Mouse (Mus musculus) 3134 (cell line): Measurements from ENCODE around the gene Fhad1.

Experiments
- DNase-seq: peaks from one replicate; pipeline ENCODE4 v3.0.0-alpha.2; 2011; ENCODE audit warnings: low spot score; ENCODE audit not compliant: insufficient read length; ENCODE audit errors: extremely low read depth

The Fhad1 gene

DNA sequence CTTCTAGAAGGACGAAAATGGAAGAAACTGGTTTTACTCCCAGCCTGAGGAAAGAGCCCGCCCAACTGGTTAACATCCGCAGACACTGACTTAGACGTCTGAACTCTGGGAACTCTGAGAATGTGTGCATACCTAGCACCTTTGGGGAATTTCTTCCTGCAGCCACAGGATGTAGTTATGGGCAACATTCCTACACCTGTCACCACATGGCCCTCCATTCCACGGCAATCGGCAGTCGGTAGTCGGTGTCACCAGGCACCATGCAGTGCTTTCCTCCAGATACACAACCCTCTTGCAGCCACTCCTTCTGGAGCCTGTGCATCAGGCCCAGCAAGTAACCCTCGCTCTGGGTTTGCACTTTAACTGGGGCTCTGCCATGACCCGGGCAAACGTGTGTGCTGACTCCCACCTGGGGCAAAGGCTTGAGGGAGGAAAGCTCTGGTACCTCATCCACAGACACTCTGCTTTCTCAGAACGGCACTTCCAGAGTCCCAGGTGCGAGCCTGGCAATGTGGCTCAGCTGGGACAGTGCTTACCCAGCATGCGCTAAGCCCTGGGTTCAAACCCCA, 30.8 kb upstream of the Fhad1 start:
- DNase-seq, result no peak

DNA sequence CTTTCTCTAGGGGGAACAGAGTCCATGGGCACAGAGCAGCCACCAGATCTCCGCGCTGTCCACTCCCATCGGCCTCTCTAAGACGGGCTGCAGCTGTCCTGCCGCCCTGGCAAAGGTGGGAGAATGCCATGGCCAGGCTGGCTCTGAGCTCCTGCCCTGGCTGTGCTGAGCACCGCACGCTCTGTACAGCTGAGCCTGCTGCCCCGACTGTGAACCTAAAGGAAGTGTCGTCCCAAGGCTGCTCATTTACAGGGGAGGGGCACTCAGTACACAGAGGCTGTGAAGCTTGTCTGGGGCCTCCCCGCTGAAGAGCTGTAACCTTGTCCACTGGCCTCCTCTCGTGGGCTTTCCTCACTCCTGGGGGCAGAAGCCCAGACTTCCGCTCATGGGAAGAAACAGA, 29.6 kb upstream of the Fhad1 start:
- no peak for DNase-seq

- no peak for DNase-seq
Measured at GRCm38 (mm10) chr4:142039662-142040353, 24.9 kb upstream of the Fhad1 start.

DNA sequence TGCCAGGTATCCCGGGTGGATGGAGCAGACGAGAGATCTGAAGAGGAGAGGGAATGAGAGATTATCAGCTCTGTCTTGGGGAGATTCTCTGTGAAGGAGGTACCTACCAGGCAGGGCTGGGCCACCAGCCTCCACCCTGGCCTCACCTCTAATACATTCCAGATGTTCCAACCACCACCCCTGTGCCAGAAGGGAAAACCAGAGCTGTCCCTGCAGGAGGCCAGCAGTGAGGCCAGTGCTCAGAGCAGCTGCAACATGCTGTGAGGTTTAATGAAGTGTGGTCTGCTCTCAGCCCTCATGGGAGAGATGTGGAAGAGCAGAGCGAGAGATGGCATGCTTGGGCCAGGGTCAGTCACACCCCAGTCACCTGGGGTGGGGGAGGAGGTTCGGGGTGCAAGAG, 23.0 kb upstream of the Fhad1 start:
- no peak for DNase-seq

DNA sequence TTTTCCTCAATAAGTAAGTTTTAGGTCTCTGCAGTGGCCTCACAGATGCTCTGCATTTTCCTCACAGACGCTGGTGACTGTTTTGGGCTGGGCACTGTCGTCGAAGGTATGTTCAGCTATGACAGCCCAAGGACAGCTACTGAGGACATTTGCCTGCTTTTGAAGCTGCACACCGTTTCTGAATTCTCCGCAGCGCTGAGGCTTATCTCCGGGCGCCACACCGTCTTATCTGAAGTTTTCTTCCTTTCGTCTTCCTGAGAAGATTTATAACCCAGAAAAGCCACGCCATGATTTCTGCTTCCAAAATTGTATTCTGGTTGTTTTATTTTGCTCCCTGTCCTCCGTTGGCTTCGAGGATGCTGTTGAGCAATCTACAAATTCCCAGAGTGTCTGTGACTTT, 13.7 kb upstream of the Fhad1 start:
- DNase-seq, result no peak

- DNase-seq, result no peak
Measured at GRCm38 (mm10) chr4:142026965-142027364, 12.1 kb upstream of the Fhad1 start.

GRCm38 (mm10) chr4:142024536-142024935, 9.7 kb upstream of the Fhad1 start:
- no peak for DNase-seq

GRCm38 (mm10) chr4:142023166-142023565, 8.3 kb upstream of the Fhad1 start:
- DNase-seq, result no peak

- DNase-seq, result no peak
Measured at GRCm38 (mm10) chr4:142017686-142018085, 2.8 kb upstream of the Fhad1 start.

DNA sequence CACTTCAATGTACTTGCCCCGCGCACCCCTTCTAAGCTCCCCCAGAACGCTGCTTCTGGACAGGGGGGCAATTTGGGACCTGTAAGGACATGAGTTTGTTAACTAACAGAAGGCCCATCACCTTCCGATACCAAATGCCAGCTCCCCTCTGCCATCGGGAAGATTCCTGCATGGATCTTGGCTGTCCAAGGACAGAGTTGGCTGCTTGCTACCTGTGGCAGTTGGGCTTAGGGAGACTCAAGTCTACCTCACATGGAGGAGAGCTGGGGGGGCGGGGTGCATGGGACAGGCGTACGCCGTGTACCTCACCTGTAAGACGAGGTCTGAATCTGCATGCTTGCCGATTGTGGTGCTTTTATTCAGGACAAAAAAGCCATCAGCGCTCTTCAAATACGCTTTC, 3.6 kb downstream of the Fhad1 start:
- DNase-seq, result no peak

DNA sequence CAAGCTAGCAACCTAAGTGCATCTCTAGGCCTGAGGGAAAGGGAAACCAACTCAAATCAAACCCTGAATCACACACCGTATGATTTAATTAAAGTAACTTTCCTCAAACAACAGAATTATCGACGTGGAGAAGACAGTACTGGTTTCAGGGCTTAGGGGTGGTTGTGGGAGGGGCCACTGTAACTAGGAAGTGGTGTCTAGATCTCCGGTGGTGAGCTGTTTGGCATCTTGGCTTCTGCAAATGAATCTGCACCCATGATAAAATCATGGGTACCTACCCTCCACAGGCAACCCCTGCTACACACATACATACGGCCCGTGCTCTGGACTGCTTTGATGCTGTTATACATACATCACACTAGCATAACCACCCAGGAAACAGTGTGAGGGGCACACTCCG, 4.4 kb downstream of the Fhad1 start:
- DNase-seq, result no peak

- DNase-seq, result no peak
Measured at GRCm38 (mm10) chr4:142008206-142008605, 6.7 kb downstream of the Fhad1 start.

GRCm38 (mm10) chr4:142000581-142000980, 14.3 kb downstream of the Fhad1 start:
- DNase-seq, result no peak

DNA sequence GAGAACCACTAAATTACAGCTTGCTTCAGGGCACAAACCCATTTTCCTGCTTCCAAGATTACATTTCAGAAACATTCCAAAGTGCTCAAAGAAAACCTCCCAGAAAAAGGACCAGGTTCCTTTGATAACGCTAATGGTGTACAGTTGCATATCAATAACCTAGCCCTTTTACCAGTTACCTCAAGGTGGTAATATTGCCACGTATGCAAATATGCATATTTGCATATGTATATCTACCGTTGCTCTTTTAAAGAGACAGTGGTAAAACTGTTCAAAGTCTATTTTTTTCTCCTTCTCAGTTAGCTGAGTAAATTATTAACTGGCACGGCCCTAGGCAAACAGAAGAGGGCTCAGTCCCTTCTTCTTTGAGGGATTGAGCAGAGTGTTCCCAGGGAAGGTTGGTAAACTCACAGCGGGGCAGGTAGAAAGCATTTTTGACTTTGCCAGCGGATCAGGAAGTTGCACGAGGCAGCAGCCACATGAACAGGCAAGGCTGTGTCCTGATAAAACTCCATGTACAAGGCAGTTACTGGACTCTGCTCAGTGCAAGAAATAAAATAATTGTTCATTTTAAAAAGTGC, 15.3 kb downstream of the Fhad1 start:
- no peak for DNase-seq

- DNase-seq, result no peak
Measured at GRCm38 (mm10) chr4:141998282-141998821, 16.5 kb downstream of the Fhad1 start.

DNA sequence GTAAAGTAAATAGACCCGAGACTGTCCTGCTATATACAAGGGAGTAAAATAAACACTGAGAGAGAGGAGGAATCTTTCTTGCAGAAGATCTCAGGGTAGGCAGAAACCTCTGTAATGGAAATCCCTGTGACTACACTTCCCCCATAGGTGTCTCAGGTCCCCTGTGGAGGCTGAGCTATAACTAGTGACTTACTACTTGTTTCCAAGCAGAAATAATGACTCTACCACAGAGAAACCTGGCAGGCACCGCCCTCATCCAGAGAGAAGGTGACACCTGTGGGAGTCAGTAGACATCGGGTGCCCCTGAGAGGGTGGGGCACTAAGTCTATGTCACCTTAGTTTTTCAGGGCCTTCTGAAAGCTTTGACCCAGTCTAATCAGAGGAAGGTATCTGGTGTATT, 18.0 kb downstream of the Fhad1 start:
- no peak for DNase-seq

DNA sequence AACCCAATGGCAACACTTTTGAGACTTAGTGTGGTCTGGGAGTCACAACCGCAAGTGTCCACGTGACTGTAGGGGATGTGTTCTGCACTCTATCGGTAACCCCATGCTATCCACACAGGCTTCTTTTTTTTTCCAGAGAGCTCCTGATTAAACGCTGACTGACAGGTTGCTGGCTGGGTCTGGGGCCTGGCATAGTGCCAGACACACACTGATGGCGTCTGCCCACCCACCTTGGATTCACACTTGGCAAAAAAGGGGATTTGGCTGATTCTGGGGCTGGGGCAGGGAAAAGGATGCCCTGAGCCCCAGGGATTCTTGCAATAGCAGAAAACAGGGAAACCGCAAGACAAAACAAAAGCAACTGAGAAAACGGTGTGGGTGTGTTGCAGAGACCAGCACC, 18.8 kb downstream of the Fhad1 start:
- DNase-seq, result no peak

DNA sequence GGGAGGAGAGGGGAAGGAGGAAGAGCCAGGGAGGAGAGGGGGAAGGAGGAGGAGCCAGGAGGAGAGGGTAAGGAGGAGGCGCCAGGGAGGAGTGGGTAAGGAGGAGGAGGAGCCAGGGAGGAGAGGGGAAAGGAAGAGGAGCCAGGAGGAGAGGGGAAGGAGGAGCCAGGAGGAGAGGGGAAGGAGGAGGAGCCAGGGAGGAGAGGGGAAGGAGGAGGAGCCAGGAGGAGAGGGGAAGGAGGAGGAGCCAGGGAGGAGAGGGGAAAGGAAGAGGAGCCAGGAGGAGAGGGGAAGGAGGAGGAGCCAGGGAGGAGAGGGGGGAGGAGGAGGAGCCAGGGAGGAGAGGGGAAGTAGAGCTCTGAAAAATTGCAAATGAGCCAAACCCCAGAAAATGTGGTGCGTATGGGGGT, 20.8 kb downstream of the Fhad1 start:
- DNase-seq, result peak; percentile 67

GRCm38 (mm10) chr4:141993347-141994061, 21.4 kb downstream of the Fhad1 start:
- DNase-seq, result peak; percentile 63

DNA sequence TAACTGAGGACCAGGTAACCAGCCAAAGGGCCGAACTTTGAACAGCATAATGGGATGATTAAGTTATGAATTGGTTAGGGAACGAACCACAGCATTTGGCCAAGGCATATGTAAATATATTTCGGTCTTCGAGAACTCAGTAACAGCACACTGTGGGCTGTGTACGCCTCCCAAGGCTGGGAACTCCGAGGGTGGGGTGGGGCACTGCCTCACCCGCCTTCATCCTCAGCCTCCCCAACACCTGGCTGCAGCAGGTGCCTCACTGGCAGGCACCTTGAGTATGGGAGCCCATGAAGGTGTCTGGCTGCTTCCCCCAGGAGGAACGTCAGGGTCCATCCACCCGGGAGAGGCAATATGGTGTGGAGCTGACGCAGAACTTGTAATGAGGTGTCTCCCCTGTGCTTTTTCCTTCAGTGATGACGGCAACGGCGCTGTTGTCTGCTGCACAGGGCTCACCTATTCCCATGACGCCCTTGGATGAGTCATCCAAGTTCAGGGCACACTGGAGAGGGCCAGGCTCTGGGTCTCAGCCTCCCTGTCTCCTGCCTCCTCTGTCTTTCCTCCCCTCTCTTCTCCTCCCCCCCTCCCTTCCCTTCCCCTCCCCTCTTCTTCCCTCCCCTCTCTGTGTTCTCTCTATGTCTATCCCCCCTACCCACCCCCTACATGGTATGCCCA, 22.2 kb downstream of the Fhad1 start:
- no peak for DNase-seq

GRCm38 (mm10) chr4:141988178-141988577, 26.7 kb downstream of the Fhad1 start:
- DNase-seq, result peak; percentile 35
